Mouse (Mus musculus) CD8-positive naive resting alpha-beta T cell, adult 57 days (primary cell): ENCODE results near the gene Tnni1. TPM values are rescaled to one million over a fixed set of nuclear protein-coding genes. Genes with fewer than 3 reads are reported as not detected.

Experiments used
- total RNA-seq: library from RNA; stranded (reverse); gene quantifications from one replicate; pipeline ENCODE4 v1.2.4, GENCODE M21; 2023

Gene Tnni1
- total RNA-seq = not detected

DNA sequence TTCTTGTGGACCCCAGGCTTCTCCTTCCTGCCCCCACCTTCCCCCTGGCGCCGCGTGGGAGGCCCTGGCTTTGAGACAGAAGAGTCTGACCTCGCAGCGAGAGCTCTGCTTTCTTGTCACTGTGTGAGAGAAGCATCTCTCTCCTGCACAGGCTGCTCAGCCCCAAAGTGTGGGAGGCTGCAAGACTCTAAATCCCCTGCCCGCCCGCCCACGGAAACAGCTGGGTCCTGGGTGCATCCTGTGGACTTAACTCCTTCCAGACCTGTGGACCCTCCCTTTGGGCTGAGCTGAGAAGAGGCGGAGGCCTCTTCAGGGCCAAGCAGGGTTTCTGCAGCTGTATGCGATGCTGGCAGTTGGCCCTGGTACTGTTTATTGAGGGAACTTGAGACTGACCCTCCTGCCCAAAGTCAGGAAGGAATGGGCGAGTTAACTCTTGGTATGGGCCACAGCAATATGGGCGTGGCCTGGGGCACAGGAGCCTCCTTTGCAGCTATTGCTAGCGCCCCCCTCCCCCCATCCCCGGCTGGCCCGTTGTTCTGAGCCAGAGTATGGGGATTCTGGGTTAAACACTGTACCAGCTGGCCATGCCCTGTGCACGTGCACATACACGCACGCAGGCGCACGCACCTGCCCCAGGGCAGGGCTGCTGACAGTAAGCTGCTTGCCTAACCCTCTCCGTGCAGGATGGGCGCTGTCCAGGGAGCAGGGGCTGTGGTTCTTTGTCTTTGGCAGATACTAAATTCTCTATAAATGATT, at the start of gene Tnni1:
Gene Tnni1 (plus strand): TSS at position 655 of the 756 bp plus-strand sequence.

DNA sequence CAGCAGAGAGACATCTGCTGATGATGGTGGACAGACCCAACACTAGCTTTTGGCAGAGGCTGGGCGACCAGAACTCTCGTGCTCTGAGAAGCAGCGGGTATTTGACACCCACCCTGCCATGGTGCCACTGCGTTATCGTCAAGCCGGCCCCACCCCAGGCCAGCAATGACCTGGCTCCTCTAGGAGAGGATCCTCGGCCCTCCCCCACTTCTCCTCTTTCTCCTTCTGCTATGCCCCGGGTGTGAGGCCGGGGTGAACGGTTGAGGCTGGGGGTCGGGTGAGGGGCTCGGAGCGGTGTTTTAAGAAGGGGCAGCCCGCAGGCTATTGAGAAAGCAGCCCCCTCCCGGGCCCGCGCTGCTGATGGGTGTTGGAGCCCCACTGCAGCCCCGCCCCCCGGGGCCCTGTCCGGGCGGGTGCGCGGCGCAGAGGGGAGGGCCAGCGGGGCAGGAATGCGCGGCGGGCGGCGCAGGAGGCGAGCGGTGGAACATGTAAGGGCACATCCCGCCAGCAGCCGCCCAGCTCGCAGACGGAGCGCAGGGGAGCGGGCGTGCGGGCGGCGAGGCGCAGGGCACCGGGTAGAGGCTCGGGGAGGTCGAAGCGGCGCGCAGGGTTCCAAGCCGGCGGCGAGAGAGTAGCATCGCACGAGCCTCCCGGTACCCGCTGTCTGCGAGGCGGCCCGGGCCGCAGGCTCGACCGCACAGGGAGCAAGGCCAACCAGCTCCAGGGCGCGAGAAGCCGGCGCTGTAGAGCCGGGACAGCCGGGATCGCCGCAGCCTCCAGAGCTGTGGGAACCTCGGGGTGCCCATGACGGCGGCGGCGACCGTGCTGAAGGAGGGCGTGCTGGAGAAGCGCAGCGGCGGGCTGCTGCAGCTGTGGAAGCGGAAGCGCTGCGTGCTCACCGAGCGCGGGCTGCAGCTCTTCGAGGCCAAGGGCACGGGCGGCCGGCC, 13.3 kb upstream of the Tnni1 start, which contains the start of gene Phlda3:
Gene Phlda3 (plus strand): TSS at position 475 of the 947 bp plus-strand sequence.

DNA sequence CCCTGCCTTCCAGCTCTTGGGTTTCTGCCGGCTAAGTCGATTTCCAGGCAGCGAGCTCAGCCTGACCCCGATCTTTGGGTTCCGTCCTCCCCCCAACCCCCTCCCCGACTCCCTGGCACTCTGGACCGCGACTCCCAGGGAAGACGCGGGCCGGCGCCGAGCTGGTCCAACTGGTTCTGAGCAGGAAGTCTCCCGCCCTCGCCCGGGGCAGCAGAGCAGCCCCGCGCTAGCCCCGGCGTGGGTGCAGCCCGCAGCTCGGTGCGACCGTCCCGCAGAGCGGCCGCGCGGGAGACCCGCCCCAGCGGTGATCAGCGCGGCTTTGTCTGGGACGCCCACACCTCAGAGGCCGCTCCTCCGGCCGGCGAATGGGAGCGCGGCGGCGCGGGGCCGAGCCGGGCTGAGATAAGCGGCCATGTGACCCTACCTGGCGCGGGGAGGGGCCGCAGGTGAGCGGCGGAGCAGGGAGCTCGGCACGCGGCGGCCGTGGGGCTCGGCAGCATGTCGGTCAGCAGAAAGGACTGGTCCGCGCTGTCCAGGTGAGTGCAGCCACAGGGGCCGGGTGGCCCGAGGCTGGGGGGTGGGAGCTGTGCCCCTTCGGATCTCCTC, 39.4 kb downstream of the Tnni1 start, which contains the start of gene Lad1:
Gene Lad1 (plus strand): TSS at position 118 of the 606 bp plus-strand sequence.

DNA sequence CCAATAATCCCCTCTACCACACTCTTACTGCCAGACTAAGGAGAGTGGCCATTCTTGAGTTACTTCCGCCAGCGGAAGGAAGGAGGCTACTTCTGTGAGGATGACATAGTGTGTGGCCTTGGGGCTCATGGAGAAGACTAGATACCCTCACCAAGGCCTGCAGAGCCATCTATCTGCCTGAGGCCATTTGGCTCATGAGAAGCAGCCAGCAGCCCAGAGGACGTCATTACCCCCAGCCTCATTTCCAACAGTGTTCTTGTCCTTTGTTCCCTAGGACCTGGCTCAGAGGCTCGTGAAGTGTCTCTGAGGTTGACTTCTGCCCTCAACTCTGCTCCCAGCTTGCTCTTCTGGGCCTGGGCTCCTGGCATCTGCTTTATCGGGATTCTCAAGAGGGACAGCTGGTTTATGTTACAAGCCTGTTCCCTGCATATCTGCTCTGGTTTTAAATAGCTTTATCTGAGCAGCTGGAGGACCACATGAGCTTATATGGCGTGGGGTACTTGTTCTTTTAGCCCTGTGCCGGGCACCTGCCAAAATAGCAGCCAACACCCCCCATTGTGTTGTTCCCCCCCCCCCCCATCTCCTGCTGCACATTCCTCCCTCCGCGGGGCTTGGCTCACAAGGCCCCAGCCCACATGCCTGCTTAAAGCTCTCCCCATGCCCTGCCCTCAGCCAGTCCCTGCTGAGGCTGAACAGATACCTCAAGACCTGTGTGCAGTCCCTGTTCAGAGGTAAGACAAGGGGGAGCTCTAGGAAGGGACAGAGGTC, 56.7 kb downstream of the Tnni1 start, which contains the start of gene Tnnt2:
Gene Tnnt2 (plus strand): TSS at position 639 of the 768 bp plus-strand sequence.

Other genes starting within 250 kb of the Tnni1 start
- gene Nav1, start 172.1 kb upstream of the Tnni1 start, total RNA-seq = 2.4 TPM
- gene Csrp1, start 59.4 kb upstream of the Tnni1 start, total RNA-seq = 42.7 TPM
- gene Phlda3, start 13.3 kb upstream of the Tnni1 start, total RNA-seq = not detected
- gene Lad1, start 39.2 kb downstream of the Tnni1 start, total RNA-seq = 1.2 TPM
- gene Tnnt2, start 56.9 kb downstream of the Tnni1 start, total RNA-seq = not detected
- gene Pkp1, start 139.8 kb downstream of the Tnni1 start, total RNA-seq = not detected
- not detected for gene Igfn1, start 226.9 kb downstream of the Tnni1 start, total RNA-seq
- gene Tmem9, start 228.7 kb downstream of the Tnni1 start, total RNA-seq = 11.8 TPM